Mouse (Mus musculus) liver, embryonic 14.5 days (tissue): Measurements from ENCODE around the gene Gm7735. TPM values are rescaled to one million over a fixed set of nuclear protein-coding genes. Genes with fewer than 3 reads are reported as not detected.
"Not testable (repeated sequence)": the region's sequence is repeated elsewhere in the genome, so short reads cannot be mapped to it uniquely, and the experiment has no call there.

ENCODE experiments used
- ATAC-seq: fragments of 200-750 bp; cut with Nextera tagmentation; 2 replicates; pipeline ENCODE4 v1.8.0; 2017; ENCODE audit warnings: moderate number of reproducible peaks, mild to moderate bottlenecking, moderate library complexity; ENCODE audit not compliant: insufficient read depth
- DNase-seq, 3 experiments: peaks; one replicate each; pipeline ENCODE4 v3.0.0-alpha.2; 2012 to 2013; ENCODE audit warnings: low read depth in 3 of 3, low spot score in 3 of 3
- H3K27ac ChIP-seq: fragments of 300-500 bp; sonication (generic); 2 replicates; pipeline ENCODE4 v1.5.1; 2014; ENCODE audit warnings: moderate library complexity, mild to moderate bottlenecking, control low read depth, inconsistent platforms
- H3K27me3 ChIP-seq: fragments of 300-500 bp; sonication (generic); 2 replicates; pipeline ENCODE4 v1.6.1; 2014; ENCODE audit warnings: mild to moderate bottlenecking, low read length, moderate library complexity; ENCODE audit not compliant: control insufficient read depth, insufficient read depth
- H3K36me3 ChIP-seq: fragments of 300-500 bp; sonication (generic); replicated peaks from 2 replicates; pipeline ENCODE4 v1.6.1; 2014; ENCODE audit warnings: low read depth; ENCODE audit not compliant: control insufficient read depth, insufficient read depth
- H3K4me1 ChIP-seq, 2 experiments: fragments of 200-500 bp in 1 of 2; fragments of 300-500 bp in 1 of 2; sonication (generic) in 1 of 2; replicated peaks; 2 replicates each; pipeline ENCODE4 v1.6.1; 2012 to 2014; ENCODE audit warnings: antibody characterized with exemption in 1 of 2, inconsistent platforms in 1 of 2, low read length in 1 of 2; ENCODE audit not compliant: control insufficient read depth in 2 of 2, insufficient read depth in 2 of 2
- H3K4me2 ChIP-seq: fragments of 300-500 bp; sonication (generic); 2 replicates; pipeline ENCODE4 v1.6.1; 2014; ENCODE audit warnings: low read depth, mild to moderate bottlenecking, control low read depth, moderate library complexity
- H3K4me3 ChIP-seq, 2 experiments: fragments of 200-500 bp in 1 of 2; fragments of 300-500 bp in 1 of 2; sonication (generic) in 1 of 2; 2 replicates each; pipeline ENCODE4 v1.5.1; 2012 to 2014; ENCODE audit warnings: low read depth in 2 of 2, low read length in 2 of 2, mild to moderate bottlenecking in 2 of 2, control low read depth in 1 of 2, inconsistent platforms in 1 of 2, moderate library complexity in 1 of 2; ENCODE audit not compliant: insufficient read depth in 1 of 2
- H3K9ac ChIP-seq: fragments of 300-500 bp; sonication (generic); replicated peaks from 2 replicates; pipeline ENCODE4 v1.6.1; 2014; ENCODE audit warnings: mild to moderate bottlenecking, control low read depth, moderate library complexity
- H3K9me3 ChIP-seq: fragments of 300-500 bp; sonication (generic); 2 replicates; pipeline ENCODE4 v1.6.1; 2016; ENCODE audit warnings: low read length, mixed read lengths; ENCODE audit not compliant: control insufficient read depth
- CTCF ChIP-seq: IDR thresholded peaks from 2 replicates; pipeline ENCODE4 v1.5.1; 2016; ENCODE audit warnings: antibody characterized with exemption, low read depth, control low read depth
- EP300 ChIP-seq: IDR thresholded peaks from 2 replicates; pipeline ENCODE4 v1.6.1; 2016; ENCODE audit warnings: antibody characterized with exemption, low read depth
- whole genome bisulfite sequencing: fragments of 180-500 bp; shearing (Covaris S2); extraction: QIAGEN DNeasy Blood & Tissue Kit; methylation state at CpG from one replicate; pipeline ENCODE4 v1.1.7; 2014; ENCODE audit not compliant: insufficient replicate concordance; 5-methylcytosine and 5-hydroxymethylcytosine counted together
- polyA plus RNA-seq, 2 experiments: library from polyadenylated mRNA; depleted of rRNA in 1 of 2; stranded (reverse) in 1 of 2; unstranded in 1 of 2; fragments of >200 nt; fragmentation: Nextera tagmentation in 1 of 2; extraction: Ambion mirVana in 1 of 2; gene quantifications; 2 replicates each; pipeline versions ENCODE4 v1.2.1 to v1.2.3; 2012 to 2014

Gm7735 gene
- not detected in 2 replicates for polyA plus RNA-seq (2012; rRNA removed)
- polyA plus RNA-seq (2014; fragmentation: Nextera tagmentation; extraction: Ambion mirVana) = not detected in 2 replicates

GRCm38 (mm10) chr16:89169190-89169589, at the start of gene Gm7735:
TSS of gene Gm7735 (plus strand) at chr16:89169490.
- not testable (repeated sequence) for H3K36me3 ChIP-seq, H3K4me1 ChIP-seq, DNase-seq, H3K27ac ChIP-seq, H3K9ac ChIP-seq, H3K4me2 ChIP-seq, H3K4me3 ChIP-seq, ATAC-seq, H3K27me3 ChIP-seq, H3K9me3 ChIP-seq

- Histone ChIP-seq H3K36me3 (no peaks in the 10 kb centered on the region), H3K9ac (no peak within 1 kb of the TSS), H3K27me3 (no peaks in the 10 kb centered on the region), H3K4me2 (no peak within 1 kb of the TSS), H3K9me3 (no peaks in the 10 kb centered on the region), H3K27ac (no peak within 1 kb of the TSS), H3K4me3 (no peak within 1 kb of the TSS), H3K4me1 (no peaks in the 10 kb centered on the region)
- no peak for TF ChIP-seq EP300
- no peak for TF ChIP-seq CTCF
- WGBS = 71% methylated on average over 1 of the region's 1 CpGs
- DNase-seq (no peak), ATAC-seq (no peak)
Measured at GRCm38 (mm10) chr16:89140551-89140950, 28.7 kb upstream of the Gm7735 start, which contains the start of gene Gm6358. TSS of gene Gm6358 (plus strand) at chr16:89140851.

DNA sequence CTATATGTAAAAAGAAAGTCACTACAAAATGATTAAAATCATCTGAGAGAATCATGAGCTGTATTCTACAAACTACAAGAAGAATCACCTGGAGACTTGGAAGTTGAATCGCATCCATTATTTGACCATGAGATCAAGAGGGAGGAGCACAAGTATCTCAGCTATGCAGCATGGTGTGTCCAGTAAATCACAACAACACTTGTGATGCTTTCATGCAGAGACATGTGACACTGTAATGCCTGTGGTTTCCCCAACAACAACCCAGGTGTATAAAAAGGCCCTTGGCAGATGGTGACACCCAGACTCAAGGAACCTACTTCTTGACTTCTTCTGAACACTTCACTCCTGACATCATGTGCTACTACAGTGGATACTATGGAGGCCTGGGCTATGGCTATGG, 18.5 kb upstream of the Gm7735 start, which contains the start of gene Gm10061:
Gene Gm10061, plus strand, starts transcription at position 301 of the 400 bp plus-strand sequence.
- ATAC-seq (no peak), DNase-seq (no peak)
- H3K4me2 ChIP-seq = no peak within 1 kb of the TSS
- H3K9ac ChIP-seq = no peak within 1 kb of the TSS
- TF ChIP-seq EP300 (no peak), CTCF (no peak)
- WGBS = 85% methylated on average over 1 of the region's 1 CpGs
- H3K27me3 ChIP-seq = no peaks in the 10 kb centered on the region
- no peaks in the 10 kb centered on the region for H3K4me1 ChIP-seq
- no peaks in the 10 kb centered on the region for H3K36me3 ChIP-seq
- H3K4me3 ChIP-seq = no peak within 1 kb of the TSS
- no peaks in the 10 kb centered on the region for H3K9me3 ChIP-seq
- H3K27ac ChIP-seq = no peak within 1 kb of the TSS

- Histone ChIP-seq H3K27me3 (no peaks in the 10 kb centered on the region), H3K4me3 (no peak within 1 kb of the TSS), H3K9me3 (no peaks in the 10 kb centered on the region), H3K4me2 (no peak within 1 kb of the TSS), H3K36me3 (no peaks in the 10 kb centered on the region), H3K4me1 (no peaks in the 10 kb centered on the region), H3K27ac (no peak within 1 kb of the TSS), H3K9ac (no peak within 1 kb of the TSS)
- ATAC-seq (no peak), DNase-seq (no peak)
- 63% methylated on average over 4 of the region's 4 CpGs for WGBS
- TF ChIP-seq EP300 = no peak
- no peak for TF ChIP-seq CTCF
Measured at GRCm38 (mm10) chr16:89157652-89158051, 11.6 kb upstream of the Gm7735 start, which contains the start of gene Gm9789. TSS of gene Gm9789 (plus strand) at chr16:89157952.

DNA sequence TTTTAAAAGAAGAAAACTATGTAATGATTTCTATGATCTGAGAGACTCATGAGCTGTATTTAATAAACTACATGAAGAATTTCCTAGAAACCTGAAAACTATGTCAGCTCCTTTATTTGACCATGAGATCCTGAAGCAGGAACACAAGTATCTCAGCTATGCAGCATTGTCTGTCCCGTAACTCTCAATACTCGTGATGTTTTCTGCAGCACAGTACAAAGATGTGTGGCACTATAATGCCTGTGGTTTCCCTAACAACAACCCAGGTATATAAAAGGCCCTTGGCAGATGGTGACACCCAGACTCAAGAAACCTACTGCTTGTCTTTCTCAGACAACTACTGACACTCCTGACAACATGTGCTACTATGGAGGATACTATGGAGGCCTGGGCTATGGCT, 5.1 kb downstream of the Gm7735 start, which contains the start of gene 1110057P08Rik:
Gene 1110057P08Rik, plus strand, starts transcription at position 301 of the 400 bp plus-strand sequence.
- TF ChIP-seq EP300 (no peak), CTCF (no peak)
- Histone ChIP-seq H3K4me2 (no peak within 1 kb of the TSS), H3K4me1 (no peaks in the 10 kb centered on the region), H3K9me3 (no peaks in the 10 kb centered on the region), H3K4me3 (no peak within 1 kb of the TSS), H3K27ac (no peak within 1 kb of the TSS), H3K9ac (no peak within 1 kb of the TSS), H3K36me3 (no peaks in the 10 kb centered on the region), H3K27me3 (no peaks in the 10 kb centered on the region)
- WGBS = 52% methylated on average over 2 of the region's 2 CpGs
- DNase-seq (no peak), ATAC-seq (no peak)
